Mouse (Mus musculus) layer of hippocampus, adult 9-10 months (tissue): ENCODE measurements around the gene P2rx1.

Experiments
- DNase-seq: peaks from one replicate; pipeline ENCODE4 v3.0.0; 2022; ENCODE audit warnings: low spot score

The P2rx1 gene

GRCm38 (mm10) chr11:73023099-73023498, 24.2 kb downstream of the P2rx1 start:
- peak; percentile 65 for DNase-seq

- no peak for DNase-seq
Observed at GRCm38 (mm10) chr11:73023827-73024226, 24.9 kb downstream of the P2rx1 start.

- DNase-seq = no peak
Observed at GRCm38 (mm10) chr11:73024236-73024904, 25.5 kb downstream of the P2rx1 start.

GRCm38 (mm10) chr11:73026961-73027360, 28.1 kb downstream of the P2rx1 start:
- DNase-seq = no peak

GRCm38 (mm10) chr11:73030821-73031498, 32.1 kb downstream of the P2rx1 start:
- DNase-seq = peak; percentile 76

GRCm38 (mm10) chr11:73031536-73031935, 32.6 kb downstream of the P2rx1 start:
- DNase-seq = no peak

GRCm38 (mm10) chr11:73036077-73036476, 37.2 kb downstream of the P2rx1 start:
- DNase-seq = no peak

GRCm38 (mm10) chr11:73036889-73037288, 38.0 kb downstream of the P2rx1 start:
- DNase-seq = no peak

- no peak for DNase-seq
Observed at GRCm38 (mm10) chr11:73037691-73038090, 38.8 kb downstream of the P2rx1 start.

GRCm38 (mm10) chr11:73039102-73039799, 40.3 kb downstream of the P2rx1 start:
- no peak for DNase-seq

GRCm38 (mm10) chr11:73044229-73044755, 45.4 kb downstream of the P2rx1 start:
- no peak for DNase-seq

GRCm38 (mm10) chr11:73044789-73045188, 45.9 kb downstream of the P2rx1 start:
- DNase-seq = no peak

GRCm38 (mm10) chr11:73047542-73047996, 48.7 kb downstream of the P2rx1 start, which contains the start of gene Ncbp3:
Gene Ncbp3 (plus strand): TSS chr11:73047783.
- peak; percentile 93 for DNase-seq

GRCm38 (mm10) chr11:73048030-73048876, 49.4 kb downstream of the P2rx1 start:
- no peak for DNase-seq

GRCm38 (mm10) chr11:73049335-73049734, 50.4 kb downstream of the P2rx1 start:
- DNase-seq = no peak

- no peak for DNase-seq
Observed at GRCm38 (mm10) chr11:73052795-73053194, 53.9 kb downstream of the P2rx1 start.

- no peak for DNase-seq
Observed at GRCm38 (mm10) chr11:73057701-73058100, 58.8 kb downstream of the P2rx1 start.

GRCm38 (mm10) chr11:73059630-73060029, 60.7 kb downstream of the P2rx1 start:
- no peak for DNase-seq

- DNase-seq = no peak
Observed at GRCm38 (mm10) chr11:73061413-73061812, 62.5 kb downstream of the P2rx1 start.
